Mouse (Mus musculus): ENCODE results near the gene Rpgrip1l.

DNA sequence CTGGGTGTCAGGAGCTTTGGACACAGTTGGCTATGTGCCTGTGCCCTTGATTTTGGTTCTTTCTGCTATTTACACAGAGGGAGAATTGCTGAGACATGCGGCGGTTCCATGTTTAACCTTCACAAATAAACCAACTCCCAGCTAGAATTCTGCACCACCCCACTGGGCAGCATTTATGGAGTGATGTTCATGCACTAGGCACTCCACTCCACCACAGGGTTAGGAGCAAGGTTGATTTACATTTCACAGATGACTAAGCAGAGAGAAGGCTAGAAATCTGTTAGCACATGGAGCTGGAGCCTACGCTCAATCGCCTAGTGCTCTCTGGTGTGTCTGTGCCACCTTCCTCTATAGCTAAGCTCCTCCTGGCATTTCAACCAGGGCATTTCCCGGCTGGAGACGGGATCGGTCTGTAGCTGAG, 85.6 kb downstream of the Rpgrip1l start:
- TF ChIP-seq CTCF (IDR thresholded peaks at IDR 0.05; ENCODE audit: low read depth, low read length) (no peak), TAL1 (conservative IDR thresholded peaks at IDR 0.05; ENCODE audit: low read depth, low read length) (no peak), POLR2AphosphoS5 (IDR thresholded peaks at IDR 0.05; ENCODE audit: insufficient replicate concordance, low read depth, low read length) (no peak)

Measured in G1E (cell line).